Mouse (Mus musculus) MEL (cell line): Measurements from ENCODE around the gene Cdk7. TPM values are rescaled to one million over a fixed set of nuclear protein-coding genes. Genes with fewer than 3 reads are reported as not detected.

ENCODE experiments used
- DNase-seq: peaks from one replicate; pipeline ENCODE4 v3.0.0; 2011; ENCODE audit warnings: low read depth, low spot score
- H3K27ac ChIP-seq: 2 replicates; pipeline ENCODE4 v1.5.1; 2012; ENCODE audit warnings: low read depth, mild to moderate bottlenecking, control low read depth, low read length, moderate library complexity; ENCODE audit not compliant: control insufficient read depth
- H3K27me3 ChIP-seq, 2 experiments: fragments of 150-350 bp in 1 of 2; sonication (generic) in 1 of 2; 2 replicates each; pipeline ENCODE4 v1.6.1; 2012; ENCODE audit warnings: low read length in 2 of 2, mild to moderate bottlenecking in 2 of 2, improper control_type of control experiment in 1 of 2, moderate library complexity in 1 of 2; ENCODE audit not compliant: insufficient read depth in 2 of 2, control insufficient read depth in 1 of 2
- H3K36me3 ChIP-seq, 2 experiments: 2 replicates each; pipeline ENCODE4 v1.6.1; 2012 to 2014; ENCODE audit warnings: low read length in 2 of 2, improper control_type of control experiment in 1 of 2, inconsistent platforms in 1 of 2, mild to moderate bottlenecking in 1 of 2; ENCODE audit not compliant: insufficient read depth in 2 of 2, control insufficient read depth in 1 of 2
- H3K4me1 ChIP-seq, 2 experiments: fragments of 150-350 bp in 1 of 2; sonication (generic) in 1 of 2; 2 replicates each; pipeline ENCODE4 v1.6.1; 2012; ENCODE audit warnings: low read length in 2 of 2, improper control_type of control experiment in 1 of 2, mild to moderate bottlenecking in 1 of 2; ENCODE audit not compliant: insufficient read depth in 2 of 2, control insufficient read depth in 1 of 2
- H3K4me3 ChIP-seq, 2 experiments: fragments of 150-350 bp in 1 of 2; sonication (generic) in 1 of 2; 2 replicates each; pipeline ENCODE4 v1.5.1; 2012; ENCODE audit warnings: low read depth in 2 of 2, low read length in 2 of 2, mild to moderate bottlenecking in 2 of 2, moderate library complexity in 2 of 2, control low read depth in 1 of 2, improper control_type of control experiment in 1 of 2; ENCODE audit not compliant: control insufficient read depth in 1 of 2, insufficient read depth in 1 of 2
- H3K79me2 ChIP-seq: 2 replicates; pipeline ENCODE4 v1.6.1; 2012; ENCODE audit warnings: mild to moderate bottlenecking, low read length, moderate library complexity; ENCODE audit not compliant: control insufficient read depth, poor library complexity, insufficient read depth
- H3K9ac ChIP-seq: 2 replicates; pipeline ENCODE4 v1.6.1; 2012; ENCODE audit warnings: low read depth, mild to moderate bottlenecking, control low read depth, low read length, moderate library complexity; ENCODE audit not compliant: control insufficient read depth, poor library complexity, severe bottlenecking
- H3K9me3 ChIP-seq: fragments of 150-350 bp; sonication (generic); replicated peaks from 2 replicates; pipeline ENCODE4 v1.6.1; 2012; ENCODE audit warnings: mild to moderate bottlenecking, low read length, improper control_type of control experiment, moderate library complexity; ENCODE audit not compliant: insufficient read depth
- BHLHE40 ChIP-seq: IDR thresholded peaks from 2 replicates; pipeline ENCODE4 v1.6.1; 2012; ENCODE audit warnings: low read depth, mild to moderate bottlenecking, inconsistent platforms, low read length, improper control_type of control experiment, borderline replicate concordance
- CHD1 ChIP-seq: IDR thresholded peaks from 2 replicates; pipeline ENCODE4 v1.6.1; 2012; ENCODE audit warnings: low read depth, mild to moderate bottlenecking, inconsistent platforms, low read length, improper control_type of control experiment
- CHD2 ChIP-seq: IDR thresholded peaks from 2 replicates; pipeline ENCODE4 v1.6.1; 2011; ENCODE audit warnings: low read length, improper control_type of control experiment
- CTCF ChIP-seq, 3 experiments: IDR thresholded peaks in 2 of 3; conservative IDR thresholded peaks in 1 of 3; 2 replicates each; pipeline ENCODE4 v1.5.1; 2011 to 2012; ENCODE audit warnings: low read length in 3 of 3, low read depth in 2 of 3, mild to moderate bottlenecking in 2 of 3, improper control_type of control experiment in 1 of 3, inconsistent platforms in 1 of 3, mixed read lengths in 1 of 3, moderate library complexity in 1 of 3; ENCODE audit not compliant: control insufficient read depth in 1 of 3, insufficient read depth in 1 of 3, poor library complexity in 1 of 3, severe bottlenecking in 1 of 3
- ELF1 ChIP-seq: IDR thresholded peaks from 2 replicates; pipeline ENCODE4 v1.6.1; 2014; ENCODE audit warnings: low read depth, mild to moderate bottlenecking, inconsistent platforms, low read length, improper control_type of control experiment, moderate library complexity
- EP300 ChIP-seq, 2 experiments: IDR thresholded peaks; 2 replicates each; pipeline ENCODE4 v1.6.1; 2011; ENCODE audit warnings: improper control_type of control experiment in 2 of 2, low read length in 2 of 2, low read depth in 1 of 2, mild to moderate bottlenecking in 1 of 2
- ETS1 ChIP-seq: IDR thresholded peaks from 2 replicates; pipeline ENCODE4 v1.6.1; 2012; ENCODE audit warnings: low read depth, mild to moderate bottlenecking, inconsistent platforms, low read length, improper control_type of control experiment, moderate library complexity
- GABPA ChIP-seq: IDR thresholded peaks from 2 replicates; pipeline ENCODE4 v1.6.1; 2012; ENCODE audit warnings: low read depth, mild to moderate bottlenecking, inconsistent platforms, low read length, improper control_type of control experiment, moderate library complexity
- MAFK ChIP-seq: IDR thresholded peaks from 2 replicates; pipeline ENCODE4 v1.6.1; 2011; ENCODE audit warnings: low read depth, mild to moderate bottlenecking, low read length, improper control_type of control experiment, borderline replicate concordance
- MAX ChIP-seq: IDR thresholded peaks from 2 replicates; pipeline ENCODE4 v1.6.1; 2011; ENCODE audit warnings: low read length, improper control_type of control experiment
- MXI1 ChIP-seq: IDR thresholded peaks from 2 replicates; pipeline ENCODE4 v1.6.1; 2011; ENCODE audit warnings: mild to moderate bottlenecking, low read depth, low read length, improper control_type of control experiment
- MYB ChIP-seq: IDR thresholded peaks from 2 replicates; pipeline ENCODE4 v1.6.1; 2011; ENCODE audit warnings: mild to moderate bottlenecking, low read depth, low read length, improper control_type of control experiment
- NRF1 ChIP-seq: IDR thresholded peaks from 2 replicates; pipeline ENCODE4 v1.6.1; 2014; ENCODE audit warnings: low read depth, mild to moderate bottlenecking, inconsistent platforms, low read length, improper control_type of control experiment, moderate library complexity; ENCODE audit not compliant: poor library complexity, insufficient read depth, severe bottlenecking
- POLR2A ChIP-seq, 2 experiments: IDR thresholded peaks; 2 replicates each; pipeline ENCODE4 v1.6.1; 2011 to 2012; ENCODE audit warnings: low read length in 2 of 2, mild to moderate bottlenecking in 2 of 2, control low read depth in 1 of 2, improper control_type of control experiment in 1 of 2, low read depth in 1 of 2, moderate library complexity in 1 of 2; ENCODE audit not compliant: control insufficient read depth in 1 of 2, insufficient read depth in 1 of 2, poor library complexity in 1 of 2
- POLR2AphosphoS2 ChIP-seq: IDR thresholded peaks from 2 replicates; pipeline ENCODE4 v1.6.1; 2011; ENCODE audit warnings: low read length, improper control_type of control experiment
- POLR2AphosphoS5 ChIP-seq: IDR thresholded peaks from 2 replicates; pipeline ENCODE4 v1.6.1; 2012; ENCODE audit warnings: low read depth, borderline replicate concordance, mild to moderate bottlenecking, inconsistent platforms, low read length, moderate library complexity, mixed read lengths
- RAD21 ChIP-seq: IDR thresholded peaks from 2 replicates; pipeline ENCODE4 v1.6.1; 2011; ENCODE audit warnings: mild to moderate bottlenecking, low read depth, low read length, improper control_type of control experiment
- RCOR1 ChIP-seq: IDR thresholded peaks from 2 replicates; pipeline ENCODE4 v1.6.1; 2012; ENCODE audit warnings: low read depth, mild to moderate bottlenecking, inconsistent platforms, low read length, improper control_type of control experiment
- SIN3A ChIP-seq: IDR thresholded peaks from 2 replicates; pipeline ENCODE4 v1.6.1; 2012; ENCODE audit warnings: low read length, improper control_type of control experiment, inconsistent platforms
- SMC3 ChIP-seq: IDR thresholded peaks from 2 replicates; pipeline ENCODE4 v1.6.1; 2011; ENCODE audit warnings: low read depth, low read length, improper control_type of control experiment
- TAL1 ChIP-seq: IDR thresholded peaks from 2 replicates; pipeline ENCODE4 v1.6.1; 2012; ENCODE audit warnings: mild to moderate bottlenecking, inconsistent platforms, low read length, moderate library complexity, mixed read lengths
- TCF12 ChIP-seq: IDR thresholded peaks from 2 replicates; pipeline ENCODE4 v1.6.1; 2014; ENCODE audit warnings: low read depth, mild to moderate bottlenecking, inconsistent platforms, low read length, improper control_type of control experiment, moderate library complexity
- UBTF ChIP-seq: IDR thresholded peaks from 2 replicates; pipeline ENCODE4 v1.6.1; 2012; ENCODE audit warnings: low read depth, mild to moderate bottlenecking, inconsistent platforms, low read length, improper control_type of control experiment, moderate library complexity, borderline replicate concordance; ENCODE audit not compliant: insufficient read depth
- USF2 ChIP-seq, 2 experiments: IDR thresholded peaks; 2 replicates each; pipeline ENCODE4 v1.6.1; 2011 to 2012; ENCODE audit warnings: improper control_type of control experiment in 2 of 2, low read length in 2 of 2, borderline replicate concordance in 1 of 2, inconsistent platforms in 1 of 2, low read depth in 1 of 2, mild to moderate bottlenecking in 1 of 2; ENCODE audit not compliant: insufficient read depth in 1 of 2
- ZC3H11A ChIP-seq: IDR thresholded peaks from 2 replicates; pipeline ENCODE4 v1.6.1; 2012; ENCODE audit warnings: low read depth, mild to moderate bottlenecking, inconsistent platforms, low read length, improper control_type of control experiment
- ZKSCAN1 ChIP-seq: IDR thresholded peaks from 2 replicates; pipeline ENCODE4 v1.6.1; 2012; ENCODE audit warnings: low read depth, mild to moderate bottlenecking, inconsistent platforms, low read length, improper control_type of control experiment, moderate library complexity
- ZMIZ1 ChIP-seq: IDR thresholded peaks from 2 replicates; pipeline ENCODE4 v1.6.1; 2012; ENCODE audit warnings: low read depth, mild to moderate bottlenecking, inconsistent platforms, low read length, improper control_type of control experiment, moderate library complexity
- polyA plus RNA-seq, 2 experiments: library from polyadenylated mRNA; stranded (reverse) in 1 of 2; unstranded in 1 of 2; fragments of >175 nt in 1 of 2; fragments of >200 nt in 1 of 2; gene quantifications; 2 replicates each; pipeline versions ENCODE4 v1.2.1 to v1.2.4; 2012; ENCODE audit warnings: low replicate concordance in 2 of 2, low read depth in 1 of 2; ENCODE audit not compliant: insufficient read length in 2 of 2, insufficient read depth in 1 of 2, missing spikeins in 1 of 2
- total RNA-seq: library from RNA; depleted of rRNA; stranded (reverse); fragments of 300-350 nt; gene quantifications from 2 replicates; pipeline ENCODE4 v1.2.3, GENCODE M21; 2012

Gene Cdk7
- total and polyA plus RNA-seq, 3 experiments: 67.7 to 87.1 TPM; not detected in 1

- peaks cover 15% of the 10 kb centered on the region for H3K79me2 ChIP-seq
- H3K9me3 ChIP-seq: no peaks in the 10 kb centered on the region
- no peak overlapping the region for H3K27ac ChIP-seq
- H3K4me3 ChIP-seq: no peak overlapping the region
- peaks cover 11 to 33% of the 10 kb centered on the region in 2 experiments for H3K4me1 ChIP-seq
- no peak overlapping the region for H3K9ac ChIP-seq
- no peak for DNase-seq
- H3K36me3 ChIP-seq: peaks cover 0 to 32% of the 10 kb centered on the region in 2 experiments; a peak in 2 of 4 replicates
- no peaks in the 10 kb centered on the region for H3K27me3 ChIP-seq
- TF ChIP-seq GABPA (no peak), CHD1 (no peak), CHD2 (no peak), BHLHE40 (no peak), MAX (no peak), MXI1 (no peak), USF2 (IDR thresholded peaks at IDR 0.05; ENCODE audit: borderline replicate concordance in 1 of 2, insufficient read depth in 1 of 2, low read depth in 1 of 2, low read length in 2 of 2) (no peak), RCOR1 (no peak), POLR2AphosphoS5 (no peak), CTCF (IDR thresholded peaks at IDR 0.05 in 2 of 3, conservative IDR thresholded peaks at IDR 0.05 in 1 of 3; ENCODE audit: control insufficient read depth in 1 of 3, insufficient read depth in 1 of 3, low read depth in 2 of 3, low read length in 3 of 3, poor library complexity in 1 of 3, severe bottlenecking in 1 of 3) (no peak), ETS1 (no peak), SMC3 (no peak), EP300 (IDR thresholded peaks at IDR 0.05; ENCODE audit: low read depth in 1 of 2, low read length in 2 of 2) (no peak), MAFK (no peak), POLR2A (IDR thresholded peaks at IDR 0.05; ENCODE audit: control insufficient read depth in 1 of 2, insufficient read depth in 1 of 2, low read depth in 1 of 2, low read length in 2 of 2, poor library complexity in 1 of 2) (no peak), SIN3A (no peak), TCF12 (no peak), MYB (no peak)
Observed at GRCm38 (mm10) chr13:100746090-100746489, 15.4 kb upstream of the Cdk7 start.

- H3K36me3 ChIP-seq: peaks cover 0 to 22% of the 10 kb centered on the region in 2 experiments; a peak in 2 of 4 replicates
- TF ChIP-seq RCOR1 (no peak), ELF1 (peak; percentile 27; the same call in 1 of the 2 replicates), ZKSCAN1 (no peak), BHLHE40 (no peak), NRF1 (peak; percentile 37; the same call in 1 of the 2 replicates), POLR2AphosphoS2 (no peak), SIN3A (peak; percentile 70), POLR2A (IDR thresholded peaks at IDR 0.05; ENCODE audit: control insufficient read depth in 1 of 2, insufficient read depth in 1 of 2, low read depth in 1 of 2, low read length in 2 of 2, poor library complexity in 1 of 2) (peak; percentile 31 to 66; a peak in 1 of 4 replicates), ETS1 (no peak), RAD21 (no peak), MAX (peak; percentile 49; the same call in 1 of the 2 replicates), TAL1 (peak; percentile 60; the same call in 1 of the 2 replicates), ZMIZ1 (0 out of 2 replicates have a peak, but pooled peaks have one; percentile 37), SMC3 (no peak), USF2 (IDR thresholded peaks at IDR 0.05; ENCODE audit: borderline replicate concordance in 1 of 2, insufficient read depth in 1 of 2, low read depth in 1 of 2, low read length in 2 of 2) (no peak), CTCF (IDR thresholded peaks at IDR 0.05 in 2 of 3, conservative IDR thresholded peaks at IDR 0.05 in 1 of 3; ENCODE audit: control insufficient read depth in 1 of 3, insufficient read depth in 1 of 3, low read depth in 2 of 3, low read length in 3 of 3, poor library complexity in 1 of 3, severe bottlenecking in 1 of 3) (no peak), UBTF (no peak), ZC3H11A (no peak), TCF12 (no peak; the same call in 1 of the 2 replicates)
Observed at GRCm38 (mm10) chr13:100744036-100744744, 13.5 kb upstream of the Cdk7 start, which contains the start of gene Mrps36. Gene Mrps36, minus strand, starts transcription at chr13:100744659.

More at GRCm38 (mm10) chr13:100744036-100744744, 13.5 kb upstream of the Cdk7 start, which contains the start of gene Mrps36:
- Histone ChIP-seq H3K9ac (peak within 1 kb of the TSS; percentile 79), H3K9me3 (no peaks in the 10 kb centered on the region), H3K27ac (peak within 1 kb of the TSS; percentile 77), H3K4me1 (peaks cover 2 to 25% of the 10 kb centered on the region in 2 experiments; a peak in 3 of 4 replicates), H3K4me3 (peak within 1 kb of the TSS; percentile 72 to 80), H3K27me3 (no peaks in the 10 kb centered on the region), H3K79me2 (peaks cover 17% of the 10 kb centered on the region)
- peak; percentile 97 for DNase-seq
